Mouse (Mus musculus): ENCODE measurements around the gene Msh4.
"Not testable (repeated sequence)": the region's sequence is repeated elsewhere in the genome, so short reads cannot be mapped to it uniquely, and the experiment has no call there.

Gene Msh4

GRCm38 (mm10) chr3:153911197-153911881, 5.4 kb upstream of the Msh4 start:
- peak; percentile 46 for DNase-seq (ENCODE audit: low read depth, low spot score)

DNA sequence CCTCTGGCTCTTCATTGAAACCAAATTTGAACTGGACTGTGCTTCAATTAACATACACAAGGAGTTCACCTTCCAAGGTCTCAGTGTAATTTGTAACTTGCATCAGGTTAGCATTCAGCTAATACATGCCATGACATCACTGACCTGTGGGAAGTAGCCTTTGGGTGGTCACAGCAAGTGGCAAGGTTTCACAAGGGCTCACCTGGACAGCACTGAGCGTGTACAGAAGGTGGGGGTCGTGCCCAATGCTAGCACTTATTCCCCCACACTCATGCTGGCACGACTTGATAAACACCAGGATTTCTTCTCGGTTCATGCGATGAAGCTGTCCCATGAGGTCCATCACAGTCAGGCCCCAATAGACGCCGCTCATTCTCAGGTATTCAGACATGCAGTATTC, 4.6 kb upstream of the Msh4 start:
- peak; percentile 35 for DNase-seq (ENCODE audit: low read depth, low spot score)

- no peak for DNase-seq (ENCODE audit: low read depth, low spot score)
These were observed 3.0 kb upstream of the Msh4 start for GRCm38 (mm10) chr3:153908919-153909318.

GRCm38 (mm10) chr3:153905251-153906135, 445 bp downstream of the Msh4 start:
- DNase-seq (ENCODE audit: low read depth, low spot score), result no peak

- DNase-seq (ENCODE audit: low read depth, low spot score), result peak; percentile 84
These were observed 1.4 kb downstream of the Msh4 start for GRCm38 (mm10) chr3:153904586-153904985.

DNA sequence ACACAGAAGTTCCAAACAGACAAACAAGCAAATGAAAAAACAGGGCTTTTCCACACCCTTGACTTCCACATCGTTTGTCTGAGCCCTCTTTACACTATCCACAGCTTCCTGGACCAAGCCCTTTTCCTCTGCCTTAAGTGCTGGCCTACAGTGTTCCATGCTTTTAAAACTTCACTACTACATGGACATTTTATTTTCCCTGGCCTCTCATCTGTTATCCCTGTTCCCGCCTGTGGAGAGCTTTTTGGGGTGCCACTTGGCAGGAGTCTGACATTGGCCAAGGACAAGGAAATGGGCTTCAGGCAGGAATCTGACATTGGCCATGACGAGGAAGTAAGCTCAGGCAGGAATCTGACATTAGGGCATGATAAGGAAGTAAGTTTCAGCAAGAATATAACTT, 3.3 kb downstream of the Msh4 start:
- no peak for DNase-seq (ENCODE audit: low read depth, low spot score)

- no peak for DNase-seq (ENCODE audit: low read depth, low spot score)
These were observed 4.0 kb downstream of the Msh4 start for GRCm38 (mm10) chr3:153901904-153902303.

DNA sequence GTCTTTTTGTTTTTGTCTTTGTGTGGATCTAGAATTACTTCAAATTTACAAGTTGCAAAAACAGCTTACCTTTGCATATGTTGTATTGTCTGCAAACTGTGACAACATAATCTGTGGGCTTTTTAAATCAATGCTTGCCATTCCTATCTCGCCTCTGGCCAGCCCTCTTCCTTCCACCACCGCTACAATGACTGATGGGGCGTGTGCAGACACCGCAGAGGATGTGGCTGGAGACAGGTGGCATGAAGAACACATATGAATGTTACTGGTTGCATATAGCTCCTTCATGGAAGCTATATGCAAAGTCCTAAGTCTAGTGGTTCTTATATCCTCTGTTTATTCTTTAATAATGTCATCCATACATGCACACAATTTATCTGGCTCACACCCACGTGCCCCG, 8.7 kb downstream of the Msh4 start:
- no peak for DNase-seq (ENCODE audit: low read depth, low spot score)

GRCm38 (mm10) chr3:153895454-153895853, 10.5 kb downstream of the Msh4 start:
- DNase-seq (ENCODE audit: low read depth, low spot score), result no peak

GRCm38 (mm10) chr3:153889188-153889781, 16.7 kb downstream of the Msh4 start:
- no peak for DNase-seq (ENCODE audit: low read depth, low spot score)

GRCm38 (mm10) chr3:153888141-153888540, 17.8 kb downstream of the Msh4 start:
- DNase-seq (ENCODE audit: low read depth, low spot score), result no peak

- no peak for DNase-seq (ENCODE audit: low read depth, low spot score)
These were observed 19.6 kb downstream of the Msh4 start for GRCm38 (mm10) chr3:153886296-153886695.

DNA sequence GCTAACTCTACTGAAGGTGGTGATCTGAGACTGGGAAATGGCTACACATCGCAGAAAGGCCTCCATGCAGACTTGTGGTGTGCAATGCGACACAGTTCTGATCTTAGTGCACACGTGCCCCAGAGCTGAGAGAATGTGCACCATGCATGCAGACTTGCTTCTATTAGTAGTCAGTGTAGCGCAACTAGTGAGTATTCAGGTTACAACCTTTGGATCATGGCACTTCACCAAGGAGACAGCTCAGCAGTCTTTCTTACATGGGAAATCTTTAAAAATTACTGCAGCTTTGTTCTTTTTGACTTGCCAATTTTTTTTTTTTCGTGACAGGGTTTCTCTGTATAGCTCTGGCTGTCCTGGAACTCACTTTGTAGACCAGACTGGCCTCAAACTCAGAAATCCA, 34.5 kb downstream of the Msh4 start:
- no peak for DNase-seq (ENCODE audit: low read depth, low spot score)

- no peak for DNase-seq (ENCODE audit: low read depth, low spot score)
These were observed 38.5 kb downstream of the Msh4 start for GRCm38 (mm10) chr3:153867149-153868136.

DNA sequence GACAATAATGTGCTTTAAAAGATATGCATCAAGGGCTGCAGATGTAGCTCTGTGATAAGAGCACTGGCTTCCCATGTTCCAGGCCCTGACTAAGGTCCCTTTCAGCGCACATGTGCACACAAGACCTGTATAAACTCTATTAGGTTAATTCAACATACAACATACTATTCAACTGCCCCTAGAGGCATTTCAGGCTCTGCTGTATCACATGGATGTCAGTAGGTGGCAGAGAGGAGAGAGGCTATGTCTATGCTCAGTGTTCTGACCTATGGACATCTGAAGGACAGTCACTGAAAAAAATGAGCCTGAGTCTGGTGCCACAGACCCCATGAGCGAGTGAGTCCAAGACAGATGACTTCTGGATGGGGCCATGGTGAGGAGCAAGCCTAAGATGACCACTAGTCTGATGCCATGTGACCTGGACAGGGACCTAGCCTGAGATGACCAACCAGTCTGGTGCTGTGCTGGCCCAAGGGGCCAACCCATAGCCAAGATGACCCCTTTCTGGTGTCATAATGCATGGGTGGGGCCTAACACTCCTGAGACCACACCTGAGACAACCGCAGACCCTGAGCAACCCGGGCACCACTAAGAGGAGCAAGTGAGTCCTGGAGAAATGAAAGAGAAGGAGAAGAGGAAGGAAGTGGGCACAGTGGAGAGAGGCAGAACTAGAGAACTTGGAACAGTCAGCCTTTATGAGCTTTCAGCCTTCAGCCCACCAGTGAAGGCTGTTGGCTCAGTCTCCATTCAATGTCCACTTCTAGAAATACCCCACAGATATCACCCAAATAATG, 41.1 kb downstream of the Msh4 start:
- DNase-seq (ENCODE audit: low read depth, low spot score), result no peak

DNA sequence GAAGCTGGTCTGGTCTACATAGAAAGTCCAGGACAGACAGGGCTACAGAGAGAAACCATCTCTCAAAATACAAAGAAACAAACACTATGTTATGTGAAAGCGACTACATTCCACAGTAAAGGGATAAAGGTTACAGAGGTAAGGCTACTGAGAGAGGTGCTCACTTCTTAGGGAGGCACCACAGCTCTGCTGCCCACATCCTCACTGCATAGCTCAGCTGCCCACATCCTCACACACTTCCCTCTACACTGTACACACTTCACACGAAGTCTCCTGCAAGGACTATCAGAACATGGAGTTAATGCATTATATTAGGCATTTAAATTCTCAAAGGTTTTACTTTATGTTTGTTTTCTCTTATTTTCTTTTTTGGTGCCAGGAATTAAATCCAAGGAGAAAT, 42.1 kb downstream of the Msh4 start:
- no peak for DNase-seq (ENCODE audit: low read depth, low spot score)

DNA sequence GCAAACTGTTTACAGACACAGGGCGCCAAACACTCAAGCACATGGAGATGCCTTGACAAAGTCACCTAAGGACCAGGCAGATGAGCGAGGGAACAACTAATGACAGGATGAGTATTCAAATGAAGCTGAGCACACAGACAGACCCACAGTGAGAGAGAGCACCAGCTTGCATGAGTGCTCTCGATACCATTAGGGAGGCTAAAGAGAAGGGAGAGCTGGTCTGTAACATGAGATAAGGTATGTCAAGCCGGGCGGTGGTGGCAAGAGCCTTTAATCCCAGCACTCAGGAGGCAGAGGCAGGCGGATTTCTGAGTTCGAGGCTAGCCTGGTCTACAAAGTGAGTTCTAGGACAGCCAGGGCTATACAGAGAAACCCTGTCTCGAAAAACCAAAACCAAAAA, 45.5 kb downstream of the Msh4 start:
- DNase-seq (ENCODE audit: low read depth, low spot score), result not testable (repeated sequence)

DNA sequence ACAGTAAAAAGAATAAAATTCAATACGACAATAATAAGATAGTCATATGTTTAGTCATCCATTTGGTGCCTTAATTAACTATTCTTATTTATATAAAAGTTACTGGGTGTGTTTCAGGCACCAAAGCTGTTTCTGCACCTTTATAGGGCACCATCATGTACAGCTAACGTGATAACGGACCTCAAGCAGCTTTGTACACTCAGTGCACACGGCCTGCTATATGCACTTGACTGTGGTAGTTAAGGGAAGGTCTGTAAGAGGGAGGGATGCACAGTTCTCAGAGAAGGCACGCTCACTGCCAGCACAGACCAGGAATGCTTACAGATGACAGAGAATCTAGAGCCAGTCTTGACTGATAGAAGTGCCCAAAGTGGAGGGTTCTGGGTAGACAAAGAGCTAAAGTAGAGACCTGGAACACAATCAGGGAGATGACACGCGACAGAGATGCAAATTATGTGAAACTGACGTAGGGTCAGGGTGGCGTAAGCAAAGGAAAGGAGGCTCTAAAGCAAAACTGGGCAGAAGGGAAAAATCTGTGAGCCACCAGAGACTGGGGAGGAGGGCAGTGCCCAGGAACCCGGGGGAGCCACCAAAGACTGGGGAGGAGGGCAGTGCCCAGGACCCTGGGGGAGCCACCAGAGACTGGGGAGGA, 47.5 kb downstream of the Msh4 start:
- DNase-seq (ENCODE audit: low read depth, low spot score), result no peak

DNA sequence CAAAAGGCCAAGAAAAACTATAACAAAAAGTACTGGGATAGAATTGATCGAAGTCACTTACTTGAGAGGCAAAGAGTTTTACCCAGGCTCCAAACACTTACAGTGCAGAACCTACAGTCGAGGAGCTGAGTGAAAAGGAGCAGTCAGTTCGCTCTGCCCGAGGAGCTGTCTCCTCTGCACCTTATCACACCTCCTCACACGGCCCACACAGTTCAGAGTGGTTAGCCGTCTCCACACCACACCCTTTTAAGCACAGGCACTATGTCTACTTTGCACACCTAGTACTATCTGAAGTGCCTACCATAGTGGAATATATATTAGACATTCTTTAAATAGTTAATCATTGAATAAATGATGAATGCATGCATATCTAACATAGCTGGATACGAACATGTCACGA, 53.7 kb downstream of the Msh4 start:
- DNase-seq (ENCODE audit: low read depth, low spot score), result no peak

GRCm38 (mm10) chr3:153850759-153851158, 55.2 kb downstream of the Msh4 start:
- no peak for DNase-seq (ENCODE audit: low read depth, low spot score)

Measured in 3T3-L1 (cell line).